Comparison of ENCODE assay signal across 12 mouse cellular contexts in genomic region chr9:64242381-64242831, GRCm38 (mm10). TPM values are rescaled to one million over a fixed set of nuclear protein-coding genes. Genes with fewer than 3 reads are reported as not detected.
DNase-seq lines count a peak whose midpoint lies in the region; ATAC-seq and TF ChIP-seq lines count a peak whose summit lies in the region.
"Had no signal": no experiment of that assay in that cellular context is flagged by ENCODE, and none has a peak within 500 bp of the region (broad histone marks: within the 10 kb centered on the region; RNA-seq: fewer than 3 reads in every experiment).

No protein-coding gene starts in this region.

- TF ChIP-seq POLR2A in bone marrow macrophage, adult 2 months (IDR thresholded peaks at IDR 0.05; ENCODE audit: borderline replicate concordance, low read depth, low read length) = no peak

- peak; percentile 61 to 66 for DNase-seq in B cell, adult 2 months
- peak; percentile 69 for DNase-seq in lung, postnatal 36 days
- no peak for DNase-seq in thymus, postnatal 25 days
- no peak for DNase-seq in gastrocnemius, adult 18-20 months (ENCODE audit: low spot score)
- DNase-seq in forebrain, embryonic 14.5 days (ENCODE audit: low spot score) = no peak
- DNase-seq: cerebellum, postnatal 36 days had no signal

- no peaks in the 10 kb centered on the region for H3K27me3 ChIP-seq in intestine, postnatal 0 days (replicated peaks; ENCODE audit: control insufficient read depth, insufficient read depth, low read length)
- H3K27me3 ChIP-seq in intestine, embryonic 16.5 days (replicated peaks; ENCODE audit: control insufficient read depth, insufficient read depth, low read length) = no peaks in the 10 kb centered on the region
- no peaks in the 10 kb centered on the region for H3K27me3 ChIP-seq in forebrain, embryonic 14.5 days (replicated peaks; ENCODE audit: control insufficient read depth, insufficient read depth, low read length)
- H3K27me3 ChIP-seq: liver, embryonic 12.5 days; stomach, embryonic 15.5 days had no signal

- no peak overlapping the region for H3K4me2 ChIP-seq in intestine, postnatal 0 days (replicated peaks; ENCODE audit: low read depth)
- H3K4me2 ChIP-seq in intestine, embryonic 16.5 days (ENCODE audit: low read depth, low read length) = no peak overlapping the region
- no peak overlapping the region for H3K4me2 ChIP-seq in forebrain, embryonic 14.5 days (ENCODE audit: low read length)
- H3K4me2 ChIP-seq: liver, embryonic 12.5 days; stomach, embryonic 15.5 days had no signal

- H3K4me1 ChIP-seq in intestine, postnatal 0 days (replicated peaks; ENCODE audit: control insufficient read depth, insufficient read depth, low read length) = peaks cover 5% of the 10 kb centered on the region; the same call in 1 of the 2 replicates
- H3K4me1 ChIP-seq in intestine, embryonic 16.5 days (ENCODE audit: control insufficient read depth, insufficient read depth, low read length) = peaks cover 10% of the 10 kb centered on the region; the same call in 1 of the 2 replicates
- peaks cover 20% of the 10 kb centered on the region for H3K4me1 ChIP-seq in bone marrow macrophage, adult 2 months (ENCODE audit: control insufficient read depth, insufficient read depth, low read length)
- no peaks in the 10 kb centered on the region for H3K4me1 ChIP-seq in forebrain, embryonic 14.5 days (ENCODE audit: control insufficient read depth, insufficient read depth, low read length)

- no peaks in the 10 kb centered on the region for H3K9me3 ChIP-seq in intestine, postnatal 0 days (ENCODE audit: control insufficient read depth)
- no peaks in the 10 kb centered on the region for H3K9me3 ChIP-seq in intestine, embryonic 16.5 days (ENCODE audit: control insufficient read depth, low read length)
- no peaks in the 10 kb centered on the region for H3K9me3 ChIP-seq in forebrain, embryonic 14.5 days (replicated peaks; ENCODE audit: control insufficient read depth, low read length)
- H3K9me3 ChIP-seq: liver, embryonic 12.5 days; stomach, embryonic 15.5 days had no signal

- H3K27ac ChIP-seq in intestine, postnatal 0 days (ENCODE audit: low read depth, low read length) = peak overlapping the region; percentile 8; the same call in 1 of the 2 replicates
- no peak overlapping the region for H3K27ac ChIP-seq in intestine, embryonic 16.5 days (ENCODE audit: low read length)
- peak overlapping the region; percentile 39 for H3K27ac ChIP-seq in bone marrow macrophage, adult 2 months (ENCODE audit: insufficient read depth, low read depth, low read length)
- H3K27ac ChIP-seq in forebrain, embryonic 14.5 days (ENCODE audit: low read depth, low read length) = no peak overlapping the region
- H3K27ac ChIP-seq: liver, embryonic 12.5 days; stomach, embryonic 15.5 days had no signal

- no peak for ATAC-seq in intestine, postnatal 0 days
- no peak for ATAC-seq in intestine, embryonic 16.5 days
- ATAC-seq in forebrain, embryonic 14.5 days = no peak
- ATAC-seq: activated CD4-positive, CD25-positive, alpha-beta regulatory T cell, adult 4 months; liver, embryonic 12.5 days had no signal

- H3K36me3 ChIP-seq in intestine, postnatal 0 days (ENCODE audit: control insufficient read depth, insufficient read depth) = no peaks in the 10 kb centered on the region
- H3K36me3 ChIP-seq in intestine, embryonic 16.5 days (ENCODE audit: control insufficient read depth, insufficient read depth, low read length) = no peaks in the 10 kb centered on the region
- no peaks in the 10 kb centered on the region for H3K36me3 ChIP-seq in forebrain, embryonic 14.5 days (ENCODE audit: control insufficient read depth, insufficient read depth, low read length)
- H3K36me3 ChIP-seq: liver, embryonic 12.5 days; stomach, embryonic 15.5 days had no signal

- H3K9ac ChIP-seq in intestine, postnatal 0 days (ENCODE audit: low read depth, low read length) = no peak overlapping the region
- H3K9ac ChIP-seq in intestine, embryonic 16.5 days (ENCODE audit: low read depth, low read length) = no peak overlapping the region
- H3K9ac ChIP-seq in forebrain, embryonic 14.5 days (ENCODE audit: low read length) = no peak overlapping the region
- H3K9ac ChIP-seq: liver, embryonic 12.5 days; stomach, embryonic 15.5 days had no signal

- no peak for TF ChIP-seq CTCF in intestine, postnatal 0 days (IDR thresholded peaks at IDR 0.05; ENCODE audit: low read depth)
- no peak for TF ChIP-seq CTCF in bone marrow macrophage, adult 2 months (IDR thresholded peaks at IDR 0.05; ENCODE audit: low read depth, low read length)

- no peak overlapping the region for H3K4me3 ChIP-seq in intestine, postnatal 0 days (ENCODE audit: low read depth, low read length)
- no peak overlapping the region for H3K4me3 ChIP-seq in intestine, embryonic 16.5 days (ENCODE audit: low read length)
- peak overlapping the region; percentile 14; the same call in 1 of the 2 replicates for H3K4me3 ChIP-seq in bone marrow macrophage, adult 2 months (ENCODE audit: insufficient read depth, low read length)
- no peak overlapping the region for H3K4me3 ChIP-seq in forebrain, embryonic 14.5 days (ENCODE audit: low read depth, low read length)
- H3K4me3 ChIP-seq: liver, embryonic 12.5 days; stomach, embryonic 15.5 days had no signal

- WGBS in intestine, postnatal 0 days = 44% methylated on average over 6 of the region's 6 CpGs
- 65% methylated on average over 6 of the region's 6 CpGs for WGBS in intestine, embryonic 16.5 days
- WGBS in forebrain, embryonic 14.5 days = 78% methylated on average over 6 of the region's 6 CpGs

RNA-seq across cellular contexts. Expression of gene Uchl4, which starts 7.4 kb away (rescaled TPM):
- polyA plus RNA-seq in intestine, postnatal 0 days (2015; fragmentation: Nextera tagmentation; extraction: Ambion mirVana) = 1.8 and 2.0 TPM in 2 replicates
- polyA plus RNA-seq in intestine, embryonic 16.5 days (2015; fragmentation: Nextera tagmentation; extraction: Ambion mirVana) = 1.8 and 2.4 TPM in 2 replicates
- polyA plus RNA-seq in bone marrow macrophage, adult 2 months (2012; ENCODE audit: insufficient read depth, insufficient read length, missing spikeins) = 1.9 and 2.1 TPM in 2 replicates
- total RNA-seq in gastrocnemius, adult 18-20 months (2021) = 1 to 10 TPM; 1.3 to 2.1 TPM
- polyA plus RNA-seq in forebrain, embryonic 14.5 days (2014; fragmentation: Nextera tagmentation; extraction: Ambion mirVana) = 1.7 and 2.2 TPM in 2 replicates

RNA-seq across cellular contexts. Expression of gene Map2k1, which starts 11.0 kb away (rescaled TPM):
- 82.1 and 84.0 TPM in 2 replicates for polyA plus RNA-seq in intestine, postnatal 0 days (2015; fragmentation: Nextera tagmentation; extraction: Ambion mirVana)
- polyA plus RNA-seq in intestine, embryonic 16.5 days (2015; fragmentation: Nextera tagmentation; extraction: Ambion mirVana) = 97.4 and 104 TPM in 2 replicates
- 79.9 and 83.4 TPM in 2 replicates for polyA plus RNA-seq in bone marrow macrophage, adult 2 months (2012; ENCODE audit: insufficient read depth, insufficient read length, missing spikeins)
- total RNA-seq in gastrocnemius, adult 18-20 months (2021) = 10 to 100 TPM; 55.8 to 56.9 TPM
- polyA plus RNA-seq in forebrain, embryonic 14.5 days (2014; fragmentation: Nextera tagmentation; extraction: Ambion mirVana) = 42.2 and 50.7 TPM in 2 replicates

RNA-seq across cellular contexts. Expression of gene Tipin, which starts 39.0 kb away (rescaled TPM):
- 65.7 and 69.8 TPM in 2 replicates for polyA plus RNA-seq in intestine, postnatal 0 days (2015; fragmentation: Nextera tagmentation; extraction: Ambion mirVana)
- 129 and 142 TPM in 2 replicates for polyA plus RNA-seq in intestine, embryonic 16.5 days (2015; fragmentation: Nextera tagmentation; extraction: Ambion mirVana)
- 26.8 and 29.6 TPM in 2 replicates for polyA plus RNA-seq in bone marrow macrophage, adult 2 months (2012; ENCODE audit: insufficient read depth, insufficient read length, missing spikeins)
- 10 to 100 TPM; 10.0 to 11.1 TPM for total RNA-seq in gastrocnemius, adult 18-20 months (2021)
- polyA plus RNA-seq in forebrain, embryonic 14.5 days (2014; fragmentation: Nextera tagmentation; extraction: Ambion mirVana) = 154 and 174 TPM in 2 replicates

Comparison
In these comparisons a context has a peak if more than half of its experiments do, and no peak if none do; other contexts are left out.
1. H3K27ac ChIP-seq: peak in intestine, postnatal 0 days (single experiment) and bone marrow macrophage, adult 2 months (single experiment); none in intestine, embryonic 16.5 days (single experiment) and forebrain, embryonic 14.5 days (single experiment).
2. DNase-seq: peak in B cell, adult 2 months (2 of 2) and lung, postnatal 36 days (single experiment); none in thymus, postnatal 25 days (single experiment), gastrocnemius, adult 18-20 months (single experiment) and forebrain, embryonic 14.5 days (single experiment).